Mouse (Mus musculus): ENCODE data around the gene Chchd1. TPM values are rescaled to one million over a fixed set of nuclear protein-coding genes. Genes with fewer than 3 reads are reported as not detected.

Chchd1 gene
- polyA plus RNA-seq, 1 experiment from 2014 or later = 218 TPM

- 56% methylated on average over 6 of the region's 6 CpGs for WGBS
- no peaks in the 10 kb centered on the region for H3K27me3 ChIP-seq (ENCODE audit: control insufficient read depth, insufficient read depth, low read length)
- H3K4me1 ChIP-seq (ENCODE audit: control insufficient read depth, insufficient read depth, low read length) = no peaks in the 10 kb centered on the region
- no peak for ATAC-seq (ENCODE audit: low FRiP score, low TSS enrichment)
- H3K4me3 ChIP-seq (ENCODE audit: low read length) = no peak overlapping the region
- H3K27ac ChIP-seq (ENCODE audit: low read depth, low read length) = no peak overlapping the region
- H3K4me2 ChIP-seq (replicated peaks; ENCODE audit: low read depth, low read length) = no peak overlapping the region
- no peak overlapping the region for H3K9ac ChIP-seq (ENCODE audit: low read depth, low read length)
- no peaks in the 10 kb centered on the region for H3K9me3 ChIP-seq (ENCODE audit: control insufficient read depth, low read length)
- peaks cover 87% of the 10 kb centered on the region for H3K36me3 ChIP-seq (ENCODE audit: control insufficient read depth, insufficient read depth, low read length)
These were observed 23.0 kb downstream of the Chchd1 start for GRCm38 (mm10) chr14:20725660-20726339.

- Histone ChIP-seq H3K4me2 (replicated peaks; ENCODE audit: low read depth, low read length) (no peak overlapping the region), H3K9me3 (ENCODE audit: control insufficient read depth, low read length) (no peaks in the 10 kb centered on the region), H3K9ac (ENCODE audit: low read depth, low read length) (no peak overlapping the region), H3K4me1 (ENCODE audit: control insufficient read depth, insufficient read depth, low read length) (no peaks in the 10 kb centered on the region), H3K27me3 (ENCODE audit: control insufficient read depth, insufficient read depth, low read length) (no peaks in the 10 kb centered on the region), H3K4me3 (ENCODE audit: low read length) (no peak overlapping the region), H3K27ac (ENCODE audit: low read depth, low read length) (no peak overlapping the region), H3K36me3 (ENCODE audit: control insufficient read depth, insufficient read depth, low read length) (peaks cover 47% of the 10 kb centered on the region)
- no peak for ATAC-seq (ENCODE audit: low FRiP score, low TSS enrichment)
- WGBS = 88% methylated on average over 9 of the region's 9 CpGs
These were observed 27.1 kb downstream of the Chchd1 start for GRCm38 (mm10) chr14:20729871-20730270.

GRCm38 (mm10) chr14:20730853-20731602 lies 28.2 kb downstream of the Chchd1 start:
- no peak overlapping the region for H3K4me3 ChIP-seq (ENCODE audit: low read length)
- no peaks in the 10 kb centered on the region for H3K9me3 ChIP-seq (ENCODE audit: control insufficient read depth, low read length)
- 86% methylated on average over 9 of the region's 9 CpGs for WGBS
- 0 out of 2 replicates have a peak, but pooled peaks cover 4% of the 10 kb centered on the region for H3K4me1 ChIP-seq (ENCODE audit: control insufficient read depth, insufficient read depth, low read length)
- no peak overlapping the region for H3K4me2 ChIP-seq (replicated peaks; ENCODE audit: low read depth, low read length)
- no peak overlapping the region for H3K27ac ChIP-seq (ENCODE audit: low read depth, low read length)
- no peaks in the 10 kb centered on the region for H3K27me3 ChIP-seq (ENCODE audit: control insufficient read depth, insufficient read depth, low read length)
- ATAC-seq (ENCODE audit: low FRiP score, low TSS enrichment) = no peak
- H3K9ac ChIP-seq (ENCODE audit: low read depth, low read length) = no peak overlapping the region
- H3K36me3 ChIP-seq (ENCODE audit: control insufficient read depth, insufficient read depth, low read length) = peaks cover 41% of the 10 kb centered on the region

GRCm38 (mm10) chr14:20733041-20733951 lies 30.5 kb downstream of the Chchd1 start:
- ATAC-seq (ENCODE audit: low FRiP score, low TSS enrichment) = 0 out of 2 replicates have a peak, but pooled peaks have one; percentile 0
- H3K4me2 ChIP-seq (replicated peaks; ENCODE audit: low read depth, low read length) = peak overlapping the region; percentile 91
- WGBS = 46% methylated on average over 12 of the region's 12 CpGs
- H3K36me3 ChIP-seq (ENCODE audit: control insufficient read depth, insufficient read depth, low read length) = peaks cover 40% of the 10 kb centered on the region
- H3K9ac ChIP-seq (ENCODE audit: low read depth, low read length) = peak overlapping the region; percentile 90
- H3K4me3 ChIP-seq (ENCODE audit: low read length) = peak overlapping the region; percentile 89
- H3K9me3 ChIP-seq (ENCODE audit: control insufficient read depth, low read length) = no peaks in the 10 kb centered on the region
- H3K4me1 ChIP-seq (ENCODE audit: control insufficient read depth, insufficient read depth, low read length) = 0 out of 2 replicates have a peak, but pooled peaks cover 4% of the 10 kb centered on the region
- H3K27ac ChIP-seq (ENCODE audit: low read depth, low read length) = 0 out of 2 replicates have a peak overlapping the region, but pooled peaks have one; percentile 91
- no peaks in the 10 kb centered on the region for H3K27me3 ChIP-seq (ENCODE audit: control insufficient read depth, insufficient read depth, low read length)

GRCm38 (mm10) chr14:20733952-20734774 lies 31.4 kb downstream of the Chchd1 start, which contains the start of gene Ndst2:
TSS of gene Ndst2 (minus strand) at chr14:20734562.
- Histone ChIP-seq H3K4me3 (ENCODE audit: low read length) (peak within 1 kb of the TSS; percentile 89), H3K4me1 (ENCODE audit: control insufficient read depth, insufficient read depth, low read length) (0 out of 2 replicates have a peak, but pooled peaks cover 4% of the 10 kb centered on the region), H3K9me3 (ENCODE audit: control insufficient read depth, low read length) (no peaks in the 10 kb centered on the region), H3K36me3 (ENCODE audit: control insufficient read depth, insufficient read depth, low read length) (peaks cover 40% of the 10 kb centered on the region), H3K9ac (ENCODE audit: low read depth, low read length) (peak within 1 kb of the TSS; percentile 90), H3K27me3 (ENCODE audit: control insufficient read depth, insufficient read depth, low read length) (no peaks in the 10 kb centered on the region), H3K27ac (ENCODE audit: low read depth, low read length) (peak within 1 kb of the TSS; percentile 91), H3K4me2 (replicated peaks; ENCODE audit: low read depth, low read length) (peak within 1 kb of the TSS; percentile 91)
- WGBS = under 1% methylated on average over 65 of the region's 81 CpGs
- peak; percentile 98 for ATAC-seq (ENCODE audit: low FRiP score, low TSS enrichment)

- Histone ChIP-seq H3K4me1 (ENCODE audit: control insufficient read depth, insufficient read depth, low read length) (0 out of 2 replicates have a peak, but pooled peaks cover 4% of the 10 kb centered on the region), H3K9me3 (ENCODE audit: control insufficient read depth, low read length) (no peaks in the 10 kb centered on the region), H3K4me2 (replicated peaks; ENCODE audit: low read depth, low read length) (peak overlapping the region; percentile 91; the same call in 1 of the 2 replicates), H3K27me3 (ENCODE audit: control insufficient read depth, insufficient read depth, low read length) (no peaks in the 10 kb centered on the region), H3K27ac (ENCODE audit: low read depth, low read length) (0 out of 2 replicates have a peak overlapping the region, but pooled peaks have one; percentile 14), H3K4me3 (ENCODE audit: low read length) (no peak overlapping the region), H3K9ac (ENCODE audit: low read depth, low read length) (peak overlapping the region; percentile 90; the same call in 1 of the 2 replicates), H3K36me3 (ENCODE audit: control insufficient read depth, insufficient read depth, low read length) (peaks cover 35% of the 10 kb centered on the region)
- WGBS = 79% methylated on average over 2 of the region's 2 CpGs
- ATAC-seq (ENCODE audit: low FRiP score, low TSS enrichment) = no peak
These were observed 32.2 kb downstream of the Chchd1 start for GRCm38 (mm10) chr14:20735052-20735451.

GRCm38 (mm10) chr14:20735892-20736390 lies 33.1 kb downstream of the Chchd1 start:
- H3K36me3 ChIP-seq (ENCODE audit: control insufficient read depth, insufficient read depth, low read length) = peaks cover 35% of the 10 kb centered on the region
- H3K27ac ChIP-seq (ENCODE audit: low read depth, low read length) = no peak overlapping the region
- no peak overlapping the region for H3K9ac ChIP-seq (ENCODE audit: low read depth, low read length)
- no peak overlapping the region for H3K4me2 ChIP-seq (replicated peaks; ENCODE audit: low read depth, low read length)
- H3K4me3 ChIP-seq (ENCODE audit: low read length) = no peak overlapping the region
- 0 out of 2 replicates have a peak, but pooled peaks cover 4% of the 10 kb centered on the region for H3K4me1 ChIP-seq (ENCODE audit: control insufficient read depth, insufficient read depth, low read length)
- no peak for ATAC-seq (ENCODE audit: low FRiP score, low TSS enrichment)
- 84% methylated on average over 13 of the region's 13 CpGs for WGBS
- no peaks in the 10 kb centered on the region for H3K27me3 ChIP-seq (ENCODE audit: control insufficient read depth, insufficient read depth, low read length)
- H3K9me3 ChIP-seq (ENCODE audit: control insufficient read depth, low read length) = no peaks in the 10 kb centered on the region

GRCm38 (mm10) chr14:20737306-20737705 lies 34.5 kb downstream of the Chchd1 start:
- Histone ChIP-seq H3K27ac (ENCODE audit: low read depth, low read length) (no peak overlapping the region), H3K36me3 (ENCODE audit: control insufficient read depth, insufficient read depth, low read length) (peaks cover 46% of the 10 kb centered on the region), H3K27me3 (ENCODE audit: control insufficient read depth, insufficient read depth, low read length) (no peaks in the 10 kb centered on the region), H3K4me3 (ENCODE audit: low read length) (no peak overlapping the region), H3K4me2 (replicated peaks; ENCODE audit: low read depth, low read length) (no peak overlapping the region), H3K4me1 (ENCODE audit: control insufficient read depth, insufficient read depth, low read length) (0 out of 2 replicates have a peak, but pooled peaks cover 4% of the 10 kb centered on the region), H3K9me3 (ENCODE audit: control insufficient read depth, low read length) (no peaks in the 10 kb centered on the region), H3K9ac (ENCODE audit: low read depth, low read length) (no peak overlapping the region)
- whole genome bisulfite sequencing = 38% methylated on average over 14 of the region's 14 CpGs
- no peak for ATAC-seq (ENCODE audit: low FRiP score, low TSS enrichment)
